ENCODE assay signal across 9 mouse cellular contexts in the genomic region with DNA sequence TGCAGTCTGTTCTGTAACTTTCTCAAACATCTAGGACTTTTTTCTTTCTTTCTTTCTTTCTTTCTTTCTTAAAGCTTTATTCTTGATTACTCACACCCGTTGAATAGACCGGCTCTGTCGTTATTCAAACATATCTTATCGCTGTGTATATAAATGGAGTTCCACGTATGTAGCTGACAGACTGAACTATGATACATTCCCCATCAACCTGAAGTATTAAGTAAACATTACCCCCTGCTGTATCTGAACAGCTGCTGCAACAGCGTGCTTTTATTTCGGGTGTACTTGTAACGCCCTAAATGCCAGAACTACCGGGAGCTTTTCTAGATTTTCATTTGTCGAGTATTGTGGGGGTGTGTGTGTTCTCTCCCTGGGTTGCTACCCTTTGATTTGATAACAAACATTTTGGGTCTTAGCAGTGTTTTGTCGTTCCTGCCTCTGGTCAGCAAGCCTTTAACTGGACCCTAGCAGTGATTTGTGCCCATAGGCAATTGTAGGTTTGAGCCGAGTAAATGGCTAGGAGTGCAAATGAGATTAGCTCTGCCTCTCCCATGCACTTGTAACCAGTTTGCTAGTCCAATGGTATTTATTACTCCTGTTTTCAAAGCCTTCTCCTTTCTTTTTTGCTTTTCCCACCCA. TPM values are rescaled to one million over a fixed set of nuclear protein-coding genes. Genes with fewer than 3 reads are reported as not detected.
DNase-seq lines count a peak whose midpoint lies in the region; ATAC-seq lines count a peak whose summit lies in the region.
"Had no signal": no experiment of that assay in that cellular context is flagged by ENCODE, and none has a peak within 500 bp of the region (broad histone marks: within the 10 kb centered on the region; RNA-seq: fewer than 3 reads in every experiment).

No protein-coding gene starts in this region.

- no peaks in the 10 kb centered on the region for H3K27me3 ChIP-seq in heart, embryonic 12.5 days (replicated peaks)
- no peaks in the 10 kb centered on the region for H3K27me3 ChIP-seq in embryonic facial prominence, embryonic 11.5 days (ENCODE audit: control insufficient read depth, insufficient read depth, low read length)
- H3K27me3 ChIP-seq in hindbrain, embryonic 16.5 days (replicated peaks; ENCODE audit: control insufficient read depth, insufficient read depth, low read length): no peaks in the 10 kb centered on the region
- H3K27me3 ChIP-seq in midbrain, embryonic 13.5 days: no peaks in the 10 kb centered on the region

- no peak for DNase-seq in heart, adult 11 months
- DNase-seq in embryonic facial prominence, embryonic 11.5 days (ENCODE audit: low spot score): no peak
- no peak for DNase-seq in frontal cortex, adult 2 months (ENCODE audit: extremely low spot score in 1 of 2, low spot score in 1 of 2)
- no peak for DNase-seq in right cerebral cortex, adult 2 months (ENCODE audit: low spot score in 2 of 2)
- no peak for DNase-seq in left cerebral cortex, adult 8-10 months (ENCODE audit: low spot score in 2 of 2)
- DNase-seq: adrenal gland, postnatal 14 days had no signal

- WGBS in heart, embryonic 12.5 days: 55% methylated on average over 12 of the region's 12 CpGs
- 57% methylated on average over 12 of the region's 12 CpGs for WGBS in embryonic facial prominence, embryonic 11.5 days
- 42% methylated on average over 12 of the region's 12 CpGs for WGBS in hindbrain, embryonic 16.5 days
- 47% methylated on average over 12 of the region's 12 CpGs for WGBS in midbrain, embryonic 13.5 days

- H3K36me3 ChIP-seq in heart, embryonic 12.5 days: peaks cover 24% of the 10 kb centered on the region
- no peaks in the 10 kb centered on the region; the same call in 1 of the 2 replicates for H3K36me3 ChIP-seq in embryonic facial prominence, embryonic 11.5 days (replicated peaks; ENCODE audit: control insufficient read depth, insufficient read depth, low read depth, low read length)
- H3K36me3 ChIP-seq in hindbrain, embryonic 16.5 days (ENCODE audit: control insufficient read depth, insufficient read depth, low read length): peaks cover 6% of the 10 kb centered on the region
- H3K36me3 ChIP-seq in midbrain, embryonic 13.5 days: peaks cover 18% of the 10 kb centered on the region

- H3K27ac ChIP-seq in heart, embryonic 12.5 days (ENCODE audit: poor library complexity, severe bottlenecking): no peak overlapping the region
- H3K27ac ChIP-seq in embryonic facial prominence, embryonic 11.5 days (replicated peaks; ENCODE audit: low read depth, low read length): no peak overlapping the region
- no peak overlapping the region for H3K27ac ChIP-seq in hindbrain, embryonic 16.5 days (ENCODE audit: low read depth, low read length)
- no peak overlapping the region for H3K27ac ChIP-seq in midbrain, embryonic 13.5 days

- H3K4me1 ChIP-seq in heart, embryonic 12.5 days (replicated peaks): peaks cover 28% of the 10 kb centered on the region
- H3K4me1 ChIP-seq in embryonic facial prominence, embryonic 11.5 days (ENCODE audit: control insufficient read depth, insufficient read depth, low read length): peaks cover 6% of the 10 kb centered on the region; the same call in 1 of the 2 replicates
- peaks cover 40% of the 10 kb centered on the region for H3K4me1 ChIP-seq in hindbrain, embryonic 16.5 days (ENCODE audit: control insufficient read depth, insufficient read depth, low read depth, low read length)
- peaks cover 43% of the 10 kb centered on the region for H3K4me1 ChIP-seq in midbrain, embryonic 13.5 days (replicated peaks)

- no peaks in the 10 kb centered on the region for H3K9me3 ChIP-seq in heart, embryonic 12.5 days (replicated peaks)
- H3K9me3 ChIP-seq in embryonic facial prominence, embryonic 11.5 days (replicated peaks; ENCODE audit: control insufficient read depth, low read length): no peaks in the 10 kb centered on the region
- no peaks in the 10 kb centered on the region for H3K9me3 ChIP-seq in hindbrain, embryonic 16.5 days (ENCODE audit: control insufficient read depth, low read length)
- H3K9me3 ChIP-seq in midbrain, embryonic 13.5 days: no peaks in the 10 kb centered on the region

- no peak overlapping the region for H3K4me3 ChIP-seq in heart, embryonic 12.5 days
- H3K4me3 ChIP-seq in embryonic facial prominence, embryonic 11.5 days (ENCODE audit: low read depth, low read length): no peak overlapping the region
- H3K4me3 ChIP-seq in hindbrain, embryonic 16.5 days (ENCODE audit: low read length): peak overlapping the region; percentile 90
- H3K4me3 ChIP-seq in midbrain, embryonic 13.5 days (replicated peaks): peak overlapping the region; percentile 85

- ATAC-seq in heart, embryonic 12.5 days (ENCODE audit: insufficient number of reproducible peaks, low FRiP score): no peak
- ATAC-seq in embryonic facial prominence, embryonic 11.5 days (replicated peaks; ENCODE audit: insufficient number of reproducible peaks, low FRiP score, low TSS enrichment, low read depth): no peak
- ATAC-seq in hindbrain, embryonic 16.5 days: no peak
- no peak for ATAC-seq in midbrain, embryonic 13.5 days

- H3K4me2 ChIP-seq in heart, embryonic 12.5 days: 0 out of 2 replicates have a peak overlapping the region, but pooled peaks have one; percentile 27
- H3K4me2 ChIP-seq in embryonic facial prominence, embryonic 11.5 days (ENCODE audit: low read depth, low read length): peak overlapping the region; percentile 64; the same call in 1 of the 2 replicates
- H3K4me2 ChIP-seq in hindbrain, embryonic 16.5 days (ENCODE audit: low read length): peak overlapping the region; percentile 81
- peak overlapping the region; percentile 99 for H3K4me2 ChIP-seq in midbrain, embryonic 13.5 days (replicated peaks)

- no peak overlapping the region for H3K9ac ChIP-seq in heart, embryonic 12.5 days
- H3K9ac ChIP-seq in embryonic facial prominence, embryonic 11.5 days (replicated peaks; ENCODE audit: low read length): no peak overlapping the region
- no peak overlapping the region for H3K9ac ChIP-seq in hindbrain, embryonic 16.5 days (ENCODE audit: low read depth, low read length)
- peak overlapping the region; percentile 92; the same call in 1 of the 2 replicates for H3K9ac ChIP-seq in midbrain, embryonic 13.5 days (replicated peaks)

RNA-seq across cellular contexts. Expression of a gene that starts 1.5 kb away (rescaled TPM):
- polyA plus RNA-seq in heart, embryonic 12.5 days (2016; fragmentation: Nextera tagmentation; extraction: Ambion mirVana): 28.1 and 29.8 TPM in 2 replicates
- 16.4 and 18.3 TPM in 2 replicates for polyA plus RNA-seq in embryonic facial prominence, embryonic 11.5 days (2014; fragmentation: Nextera tagmentation; extraction: Ambion mirVana)
- polyA plus RNA-seq in hindbrain, embryonic 16.5 days (2015; fragmentation: Nextera tagmentation; extraction: Ambion mirVana): 35.0 and 39.4 TPM in 2 replicates
- 37.0 and 38.7 TPM in 2 replicates for polyA plus RNA-seq in midbrain, embryonic 13.5 days (2015; fragmentation: Nextera tagmentation; extraction: Ambion mirVana)
- polyA plus RNA-seq in frontal cortex, adult 2 months (2012; rRNA removed): 50.5 and 53.4 TPM in 2 replicates
- total RNA-seq in left cerebral cortex, adult 8-10 months (2022): 10 to 100 TPM; 62.6 to 66.9 (median 65.0) TPM

RNA-seq across cellular contexts. Expression of a gene that starts 1.6 kb away (rescaled TPM):
- polyA plus RNA-seq in heart, embryonic 12.5 days (2016; fragmentation: Nextera tagmentation; extraction: Ambion mirVana): 31.3 and 32.4 TPM in 2 replicates
- polyA plus RNA-seq in embryonic facial prominence, embryonic 11.5 days (2014; fragmentation: Nextera tagmentation; extraction: Ambion mirVana): 21.2 and 23.3 TPM in 2 replicates
- 159 and 170 TPM in 2 replicates for polyA plus RNA-seq in hindbrain, embryonic 16.5 days (2015; fragmentation: Nextera tagmentation; extraction: Ambion mirVana)
- 67.8 and 71.3 TPM in 2 replicates for polyA plus RNA-seq in midbrain, embryonic 13.5 days (2015; fragmentation: Nextera tagmentation; extraction: Ambion mirVana)
- 953 and 983 TPM in 2 replicates for polyA plus RNA-seq in frontal cortex, adult 2 months (2012; rRNA removed)
- total RNA-seq in left cerebral cortex, adult 8-10 months (2022): 100 to 1,000 TPM; 980 to 990 (median 985) TPM

RNA-seq across cellular contexts. Expression of a gene that starts 18.8 kb away (rescaled TPM):
- not detected in 2 replicates for polyA plus RNA-seq in heart, embryonic 12.5 days (2016; fragmentation: Nextera tagmentation; extraction: Ambion mirVana)
- polyA plus RNA-seq in embryonic facial prominence, embryonic 11.5 days (2014; fragmentation: Nextera tagmentation; extraction: Ambion mirVana): not detected in 2 replicates
- 0.12 and 0.14 TPM in 2 replicates for polyA plus RNA-seq in hindbrain, embryonic 16.5 days (2015; fragmentation: Nextera tagmentation; extraction: Ambion mirVana)
- polyA plus RNA-seq in midbrain, embryonic 13.5 days (2015; fragmentation: Nextera tagmentation; extraction: Ambion mirVana): 0.82 and 1.7 TPM in 2 replicates
- 0.04 TPM in 1 of 2 replicates, not detected in the other for polyA plus RNA-seq in frontal cortex, adult 2 months (2012; rRNA removed)
- total RNA-seq in left cerebral cortex, adult 8-10 months (2022): not detected
- total RNA-seq: adrenal gland, postnatal 14 days had no signal

Comparison
In these comparisons a context has a peak if more than half of its experiments do, and no peak if none do; other contexts are left out.
1. H3K4me2 ChIP-seq: peak in every context shown above with its lines; median percentile 99 in midbrain, embryonic 13.5 days; 81 in hindbrain, embryonic 16.5 days; 64 in embryonic facial prominence, embryonic 11.5 days; 27 in heart, embryonic 12.5 days.
2. H3K4me3 ChIP-seq: peak in hindbrain, embryonic 16.5 days (single experiment) and midbrain, embryonic 13.5 days (single experiment); none in heart, embryonic 12.5 days (single experiment) and embryonic facial prominence, embryonic 11.5 days (single experiment).